Mouse (Mus musculus): ENCODE measurements around the gene Clec2d.

DNA sequence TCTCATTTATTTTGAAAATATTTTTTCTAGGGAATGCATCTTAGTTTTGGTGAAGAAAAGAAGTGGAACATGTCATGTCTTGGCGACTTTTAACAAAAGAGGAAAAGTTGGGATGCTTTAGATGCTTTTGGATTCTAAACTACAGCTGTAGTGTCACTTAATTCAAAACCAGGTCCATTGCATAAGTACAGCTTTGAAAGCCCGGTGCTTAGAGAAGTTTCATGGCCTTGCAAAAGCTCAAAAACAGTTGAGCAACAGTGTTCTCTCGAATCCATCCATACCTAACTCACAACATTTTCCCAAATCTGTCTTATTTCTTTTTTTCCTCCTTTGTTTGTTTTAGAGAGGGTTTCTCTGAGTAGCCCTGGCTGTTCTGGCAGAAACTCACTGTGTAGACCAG is 19.3 kb upstream of the Clec2d start:
- TF ChIP-seq CTCF (IDR thresholded peaks at IDR 0.05; ENCODE audit: borderline replicate concordance, insufficient read depth, low read depth, low read length) (no peak), POLR2A (IDR thresholded peaks at IDR 0.05; ENCODE audit: borderline replicate concordance, insufficient read depth, low read length) (no peak)

All from cerebellum, adult 2 months (tissue).